Mouse (Mus musculus): ENCODE results near the gene Ap1ar. TPM values are rescaled to one million over a fixed set of nuclear protein-coding genes. Genes with fewer than 3 reads are reported as not detected.
"Not testable (repeated sequence)": the region's sequence is repeated elsewhere in the genome, so short reads cannot be mapped to it uniquely, and the experiment has no call there.

Gene Ap1ar
- polyA plus RNA-seq, 2 experiments = 38.2 to 43.1 TPM

- WGBS = 0% methylated on average over 36 of the region's 36 CpGs
- Histone ChIP-seq H3K9ac (ENCODE audit: low read depth, low read length, severe bottlenecking) (peak overlapping the region; percentile 56), H3K27me3 (ENCODE audit: control insufficient read depth, insufficient read depth, low read length) (peaks cover 22% of the 10 kb centered on the region), H3K4me2 (replicated peaks; ENCODE audit: low read depth, low read length, severe bottlenecking) (peak overlapping the region; percentile 99), H3K4me1 (ENCODE audit: control insufficient read depth, insufficient read depth, low read length) (no peaks in the 10 kb centered on the region; the same call in 1 of the 2 replicates), H3K36me3 (ENCODE audit: control insufficient read depth, insufficient read depth, low read length) (no peaks in the 10 kb centered on the region), H3K9me3 (ENCODE audit: control insufficient read depth, low read length) (no peaks in the 10 kb centered on the region), H3K4me3 (replicated peaks; ENCODE audit: low read length) (peak overlapping the region; percentile 59), H3K27ac (replicated peaks; ENCODE audit: low read depth, low read length) (no peak overlapping the region)
- peak; percentile 62 for ATAC-seq (ENCODE audit: low FRiP score, low read depth)
- peak; percentile 23 for DNase-seq (ENCODE audit: low spot score)
- no peak for TF ChIP-seq POLR2A (IDR thresholded peaks at IDR 0.05; ENCODE audit: borderline replicate concordance, extremely low read depth, insufficient read depth, insufficient read length)
Observed at GRCm38 (mm10) chr3:127790234-127791055, 46.9 kb downstream of the Ap1ar start.

GRCm38 (mm10) chr3:127789500-127790191 lies 47.7 kb downstream of the Ap1ar start, which contains the start of gene Tifa:
Gene Tifa, plus strand, starts transcription at chr3:127789805.
- peak within 1 kb of the TSS; percentile 59 for H3K4me3 ChIP-seq (replicated peaks; ENCODE audit: low read length)
- ATAC-seq (ENCODE audit: low FRiP score, low read depth) = peak; percentile 11; the same call in 1 of the 2 replicates
- TF ChIP-seq POLR2A (IDR thresholded peaks at IDR 0.05; ENCODE audit: borderline replicate concordance, extremely low read depth, insufficient read depth, insufficient read length) = no peak
- no peak within 1 kb of the TSS for H3K27ac ChIP-seq (replicated peaks; ENCODE audit: low read depth, low read length)
- H3K9me3 ChIP-seq (ENCODE audit: control insufficient read depth, low read length) = no peaks in the 10 kb centered on the region
- no peak for DNase-seq (ENCODE audit: low spot score)
- H3K27me3 ChIP-seq (ENCODE audit: control insufficient read depth, insufficient read depth, low read length) = peaks cover 22% of the 10 kb centered on the region
- peak within 1 kb of the TSS; percentile 99 for H3K4me2 ChIP-seq (replicated peaks; ENCODE audit: low read depth, low read length, severe bottlenecking)
- under 1% methylated on average over 31 of the region's 44 CpGs for WGBS
- no peaks in the 10 kb centered on the region for H3K36me3 ChIP-seq (ENCODE audit: control insufficient read depth, insufficient read depth, low read length)
- no peaks in the 10 kb centered on the region; the same call in 1 of the 2 replicates for H3K4me1 ChIP-seq (ENCODE audit: control insufficient read depth, insufficient read depth, low read length)
- H3K9ac ChIP-seq (ENCODE audit: low read depth, low read length, severe bottlenecking) = peak within 1 kb of the TSS; percentile 56

GRCm38 (mm10) chr3:127788919-127789318 lies 48.4 kb downstream of the Ap1ar start:
- DNase-seq (ENCODE audit: low spot score) = no peak
- H3K27me3 ChIP-seq (ENCODE audit: control insufficient read depth, insufficient read depth, low read length) = peaks cover 22% of the 10 kb centered on the region
- H3K4me1 ChIP-seq (ENCODE audit: control insufficient read depth, insufficient read depth, low read length) = no peaks in the 10 kb centered on the region; the same call in 1 of the 2 replicates
- peak overlapping the region; percentile 59; the same call in 1 of the 2 replicates for H3K4me3 ChIP-seq (replicated peaks; ENCODE audit: low read length)
- H3K36me3 ChIP-seq (ENCODE audit: control insufficient read depth, insufficient read depth, low read length) = no peaks in the 10 kb centered on the region
- H3K9ac ChIP-seq (ENCODE audit: low read depth, low read length, severe bottlenecking) = no peak overlapping the region
- H3K4me2 ChIP-seq (replicated peaks; ENCODE audit: low read depth, low read length, severe bottlenecking) = no peak overlapping the region
- 22% methylated on average over 8 of the region's 8 CpGs for WGBS
- no peak overlapping the region for H3K27ac ChIP-seq (replicated peaks; ENCODE audit: low read depth, low read length)
- H3K9me3 ChIP-seq (ENCODE audit: control insufficient read depth, low read length) = no peaks in the 10 kb centered on the region
- no peak for TF ChIP-seq POLR2A (IDR thresholded peaks at IDR 0.05; ENCODE audit: borderline replicate concordance, extremely low read depth, insufficient read depth, insufficient read length)
- no peak for ATAC-seq (ENCODE audit: low FRiP score, low read depth)

GRCm38 (mm10) chr3:127788038-127788437 lies 49.3 kb downstream of the Ap1ar start:
- 50% methylated on average over 7 of the region's 7 CpGs for WGBS
- Histone ChIP-seq H3K4me1 (ENCODE audit: control insufficient read depth, insufficient read depth, low read length) (no peaks in the 10 kb centered on the region; the same call in 1 of the 2 replicates), H3K27me3 (ENCODE audit: control insufficient read depth, insufficient read depth, low read length) (peaks cover 22% of the 10 kb centered on the region), H3K9ac (ENCODE audit: low read depth, low read length, severe bottlenecking) (no peak overlapping the region), H3K27ac (replicated peaks; ENCODE audit: low read depth, low read length) (no peak overlapping the region), H3K4me2 (replicated peaks; ENCODE audit: low read depth, low read length, severe bottlenecking) (no peak overlapping the region), H3K4me3 (replicated peaks; ENCODE audit: low read length) (no peak overlapping the region), H3K36me3 (ENCODE audit: control insufficient read depth, insufficient read depth, low read length) (no peaks in the 10 kb centered on the region), H3K9me3 (ENCODE audit: control insufficient read depth, low read length) (no peaks in the 10 kb centered on the region)
- no peak for ATAC-seq (ENCODE audit: low FRiP score, low read depth)
- DNase-seq (ENCODE audit: low spot score) = no peak
- no peak for TF ChIP-seq POLR2A (IDR thresholded peaks at IDR 0.05; ENCODE audit: borderline replicate concordance, extremely low read depth, insufficient read depth, insufficient read length)

- peaks cover 22% of the 10 kb centered on the region for H3K27me3 ChIP-seq (ENCODE audit: control insufficient read depth, insufficient read depth, low read length)
- no peak overlapping the region for H3K4me3 ChIP-seq (replicated peaks; ENCODE audit: low read length)
- DNase-seq (ENCODE audit: low spot score) = no peak
- no peak overlapping the region for H3K27ac ChIP-seq (replicated peaks; ENCODE audit: low read depth, low read length)
- ATAC-seq (ENCODE audit: low FRiP score, low read depth) = no peak
- no peak overlapping the region for H3K4me2 ChIP-seq (replicated peaks; ENCODE audit: low read depth, low read length, severe bottlenecking)
- TF ChIP-seq POLR2A (IDR thresholded peaks at IDR 0.05; ENCODE audit: borderline replicate concordance, extremely low read depth, insufficient read depth, insufficient read length) = no peak
- H3K36me3 ChIP-seq (ENCODE audit: control insufficient read depth, insufficient read depth, low read length) = no peaks in the 10 kb centered on the region
- no peak overlapping the region for H3K9ac ChIP-seq (ENCODE audit: low read depth, low read length, severe bottlenecking)
- no peaks in the 10 kb centered on the region; the same call in 1 of the 2 replicates for H3K4me1 ChIP-seq (ENCODE audit: control insufficient read depth, insufficient read depth, low read length)
- H3K9me3 ChIP-seq (ENCODE audit: control insufficient read depth, low read length) = no peaks in the 10 kb centered on the region
Observed at GRCm38 (mm10) chr3:127787032-127787431, 50.3 kb downstream of the Ap1ar start.

- H3K27me3 ChIP-seq (ENCODE audit: control insufficient read depth, insufficient read depth, low read length) = 0 out of 2 replicates have a peak, but pooled peaks cover 10% of the 10 kb centered on the region
- H3K9me3 ChIP-seq (ENCODE audit: control insufficient read depth, low read length); ATAC-seq (ENCODE audit: low FRiP score, low read depth); H3K9ac ChIP-seq (ENCODE audit: low read depth, low read length, severe bottlenecking); H3K4me3 ChIP-seq (replicated peaks; ENCODE audit: low read length); H3K4me1 ChIP-seq (ENCODE audit: control insufficient read depth, insufficient read depth, low read length); H3K27ac ChIP-seq (replicated peaks; ENCODE audit: low read depth, low read length); DNase-seq (ENCODE audit: low spot score); H3K36me3 ChIP-seq (ENCODE audit: control insufficient read depth, insufficient read depth, low read length); H3K4me2 ChIP-seq (replicated peaks; ENCODE audit: low read depth, low read length, severe bottlenecking): not testable (repeated sequence)
- WGBS = 95% methylated on average over 7 of the region's 8 CpGs
Observed at GRCm38 (mm10) chr3:127783680-127784079, 53.6 kb downstream of the Ap1ar start.
